Mouse (Mus musculus) lung, postnatal 0 days (tissue): ENCODE results near the gene Pde6c. TPM values are rescaled to one million over a fixed set of nuclear protein-coding genes. Genes with fewer than 3 reads are reported as not detected.

ENCODE experiments used
- ATAC-seq: fragments of 200-750 bp; cut with Nextera tagmentation; 2 replicates; pipeline ENCODE4 v1.8.0; 2017; ENCODE audit warnings: moderate library complexity
- DNase-seq: peaks from one replicate; pipeline ENCODE4 v3.0.0-alpha.2; 2016; ENCODE audit warnings: low spot score
- H3K27ac ChIP-seq: fragments of 300-500 bp; sonication (generic); 2 replicates; pipeline ENCODE4 v1.5.1; 2014; ENCODE audit warnings: antibody characterized with exemption, mild to moderate bottlenecking, low read length, mixed read lengths
- H3K27me3 ChIP-seq: fragments of 300-500 bp; sonication (generic); replicated peaks from 2 replicates; pipeline ENCODE4 v1.6.1; 2014; ENCODE audit warnings: low read length, mixed read lengths; ENCODE audit not compliant: insufficient read depth
- H3K36me3 ChIP-seq: fragments of 300-500 bp; sonication (generic); 2 replicates; pipeline ENCODE4 v1.6.1; 2014; ENCODE audit warnings: low read length, mixed read lengths; ENCODE audit not compliant: insufficient read depth
- H3K4me1 ChIP-seq: fragments of 300-500 bp; sonication (generic); 2 replicates; pipeline ENCODE4 v1.6.1; 2014; ENCODE audit warnings: antibody characterized with exemption, low read depth, low read length, mixed read lengths; ENCODE audit not compliant: insufficient read depth
- H3K4me2 ChIP-seq: fragments of 300-500 bp; sonication (generic); replicated peaks from 2 replicates; pipeline ENCODE4 v1.6.1; 2014; ENCODE audit warnings: low read depth, mild to moderate bottlenecking, low read length, moderate library complexity, mixed read lengths
- H3K4me3 ChIP-seq: fragments of 300-500 bp; sonication (generic); 2 replicates; pipeline ENCODE4 v1.5.1; 2014; ENCODE audit warnings: low read depth, low read length
- H3K9ac ChIP-seq: fragments of 300-500 bp; sonication (generic); replicated peaks from 2 replicates; pipeline ENCODE4 v1.6.1; 2014; ENCODE audit warnings: low read depth, mild to moderate bottlenecking
- H3K9me3 ChIP-seq: fragments of 300-500 bp; sonication (generic); 2 replicates; pipeline ENCODE4 v1.6.1; 2016; ENCODE audit warnings: low read length, mixed read lengths
- CTCF ChIP-seq: IDR thresholded peaks from 2 replicates; pipeline ENCODE4 v1.5.1; 2016; ENCODE audit warnings: antibody characterized with exemption, mild to moderate bottlenecking
- EP300 ChIP-seq: IDR thresholded peaks from 2 replicates; pipeline ENCODE4 v1.6.1; 2016; ENCODE audit warnings: antibody characterized with exemption, mild to moderate bottlenecking, control low read depth
- WGBS: fragments of 180-500 bp; shearing (Covaris S2); extraction: QIAGEN DNeasy Blood & Tissue Kit; methylation state at CpG from one replicate; pipeline ENCODE4 v1.1.7; 2014; 5-methylcytosine and 5-hydroxymethylcytosine counted together
- polyA plus RNA-seq: library from polyadenylated mRNA; unstranded; fragments of >200 nt; fragmentation: Nextera tagmentation; extraction: Ambion mirVana; gene quantifications from 2 replicates; pipeline ENCODE4 v1.2.1, GENCODE M21; 2015

Pde6c gene
- polyA plus RNA-seq, 1 experiment from 2014 or later, result not detected

DNA sequence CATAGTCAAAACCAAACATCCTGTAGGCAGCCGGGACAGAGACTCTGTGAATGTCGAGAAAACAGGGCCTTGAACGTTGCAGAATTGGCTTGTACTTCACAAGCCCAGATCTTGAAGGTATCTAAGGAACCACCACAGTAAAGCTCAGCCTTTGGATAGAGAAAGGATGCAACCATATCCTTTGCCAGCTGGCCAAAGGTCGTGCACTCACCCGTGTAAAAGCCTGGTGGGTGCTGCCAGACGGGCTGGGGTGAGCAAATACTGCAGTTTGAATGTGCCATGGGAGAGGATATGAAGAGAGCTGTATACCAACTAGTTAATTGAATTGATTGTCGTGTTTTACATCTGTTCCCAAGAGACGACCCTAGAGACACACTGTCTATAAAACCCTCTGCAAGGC lies 99.5 kb downstream of the Pde6c start:
- ATAC-seq, result no peak
- Histone ChIP-seq H3K4me1 (no peaks in the 10 kb centered on the region), H3K9me3 (no peaks in the 10 kb centered on the region), H3K9ac (no peak overlapping the region), H3K4me3 (no peak overlapping the region), H3K36me3 (no peaks in the 10 kb centered on the region), H3K27ac (no peak overlapping the region), H3K4me2 (no peak overlapping the region), H3K27me3 (no peaks in the 10 kb centered on the region)
- TF ChIP-seq CTCF (no peak), EP300 (no peak)
- WGBS, result 46% methylated on average over 8 of the region's 8 CpGs
- DNase-seq, result no peak

DNA sequence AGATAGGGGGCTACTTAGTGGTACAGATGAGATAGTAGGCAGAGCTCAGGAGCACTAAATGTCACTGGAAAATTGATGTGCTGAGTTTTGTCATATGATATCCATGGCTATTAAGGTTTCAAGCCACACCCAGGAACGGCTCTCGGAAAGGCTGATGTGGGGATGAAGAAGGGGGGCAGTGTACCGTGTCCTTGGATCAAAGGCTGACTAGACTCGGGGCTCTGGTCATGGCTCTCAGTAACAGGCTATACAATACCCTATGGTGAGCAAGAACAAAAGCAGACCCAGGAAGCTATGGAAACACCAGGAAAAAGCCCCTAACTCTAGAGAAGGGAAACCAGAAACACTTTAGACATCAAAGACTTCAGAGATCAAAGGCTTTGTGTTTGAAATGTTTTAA lies 99.9 kb downstream of the Pde6c start:
- no peak overlapping the region for H3K4me2 ChIP-seq
- no peaks in the 10 kb centered on the region for H3K27me3 ChIP-seq
- ATAC-seq, result no peak
- no peaks in the 10 kb centered on the region for H3K36me3 ChIP-seq
- H3K27ac ChIP-seq, result no peak overlapping the region
- no peaks in the 10 kb centered on the region for H3K4me1 ChIP-seq
- DNase-seq, result no peak
- WGBS, result 11% methylated on average over 4 of the region's 4 CpGs
- TF ChIP-seq EP300 (no peak), CTCF (no peak)
- H3K9me3 ChIP-seq, result no peaks in the 10 kb centered on the region
- no peak overlapping the region for H3K4me3 ChIP-seq
- no peak overlapping the region for H3K9ac ChIP-seq

Other genes starting within 250 kb of the Pde6c start
- gene Myof, start 89.2 kb upstream of the Pde6c start, polyA plus RNA-seq, result 36.4 and 37.3 TPM in 2 replicates
- 1.9 and 3.2 TPM in 2 replicates for gene Cep55, start 77.8 kb upstream of the Pde6c start, polyA plus RNA-seq
- 7.2 and 8.9 TPM in 2 replicates for gene Ffar4, start 35.7 kb upstream of the Pde6c start, polyA plus RNA-seq
- 20.1 and 25.0 TPM in 2 replicates for gene Rbp4, start 7.5 kb upstream of the Pde6c start, polyA plus RNA-seq
- gene Fra10ac1, start 91.4 kb downstream of the Pde6c start, polyA plus RNA-seq, result 20.2 and 20.8 TPM in 2 replicates
- 0.07 TPM in 1 of 2 replicates, not detected in the other for gene Lgi1, start 131.8 kb downstream of the Pde6c start, polyA plus RNA-seq